Mouse (Mus musculus) stomach, postnatal 0 days (tissue): ENCODE measurements around the gene Rnf41.

Source experiments
- CTCF ChIP-seq: IDR thresholded peaks from 2 replicates; pipeline ENCODE4 v1.5.1; 2016; ENCODE audit warnings: antibody characterized with exemption, low read depth, mild to moderate bottlenecking, moderate library complexity
- EP300 ChIP-seq: optimal IDR thresholded peaks from 2 replicates; pipeline ENCODE3; 2016; ENCODE audit warnings: antibody characterized with exemption

- no peak for TF ChIP-seq CTCF
- no peak for TF ChIP-seq EP300
These were observed 33.0 kb upstream of the Rnf41 start for GRCm38 (mm10) chr10:128378462-128378861.
